In the genomic region with DNA sequence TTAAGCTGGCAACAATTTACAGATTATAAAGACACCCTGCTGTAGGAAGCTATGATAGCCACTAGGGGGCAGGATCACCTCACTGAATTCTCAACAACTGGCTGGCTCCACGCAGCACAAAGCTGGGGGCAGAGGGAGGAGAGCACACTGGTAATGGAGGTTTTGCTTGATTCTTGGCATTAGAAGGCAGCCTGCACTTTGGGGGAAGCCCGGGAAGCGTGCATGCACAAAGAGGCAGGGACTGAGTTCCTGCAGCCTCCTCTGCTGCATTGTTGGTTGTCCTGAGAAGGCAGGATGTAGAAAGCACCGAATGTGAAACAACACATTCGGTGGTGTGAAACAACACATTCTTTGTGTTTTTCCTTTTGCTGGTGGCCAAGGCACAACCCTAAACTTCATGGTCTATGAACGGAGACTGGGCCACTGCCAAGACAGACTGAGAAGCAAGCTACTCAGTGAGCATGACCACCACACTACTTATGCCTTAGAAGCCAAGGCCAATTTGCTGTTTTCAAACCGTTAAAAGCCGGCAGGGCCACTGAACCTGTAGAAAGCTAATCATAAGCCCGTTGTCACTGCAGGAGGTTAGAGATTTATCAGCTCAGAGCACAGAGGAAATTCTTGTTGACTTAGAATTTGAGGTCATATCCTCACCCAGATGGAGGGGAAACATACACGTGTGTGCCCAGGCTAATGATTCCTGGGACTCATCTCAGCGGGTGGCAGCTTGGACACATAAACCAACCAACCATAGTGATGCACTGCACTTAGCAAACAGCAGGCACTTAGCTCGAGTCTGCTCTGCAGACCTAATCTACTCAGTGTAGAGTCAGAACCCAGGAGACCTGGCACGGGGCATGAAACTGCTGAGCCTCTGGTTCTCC, we compare ENCODE assay signal across 8 mouse cellular contexts.
A peak's percentile ranks its signal among the peaks of the same experiment; 100 is the strongest.
DNase-seq lines count a peak whose midpoint lies in the region; ATAC-seq and TF ChIP-seq lines count a peak whose summit lies in the region.

No protein-coding gene starts in this region.

- TF ChIP-seq POLR2A in small intestine, adult 2 months (IDR thresholded peaks at IDR 0.05; ENCODE audit: low read depth, low read length): no peak

- peaks cover 5% of the 10 kb centered on the region for H3K36me3 ChIP-seq in embryonic facial prominence, embryonic 10.5 days (replicated peaks)
- peaks cover 6% of the 10 kb centered on the region; the same call in 1 of the 2 replicates for H3K36me3 ChIP-seq in intestine, postnatal 0 days (ENCODE audit: control insufficient read depth, insufficient read depth)
- no peaks in the 10 kb centered on the region for H3K36me3 ChIP-seq in midbrain, embryonic 13.5 days
- H3K36me3 ChIP-seq in small intestine, adult 2 months (ENCODE audit: control insufficient read depth, insufficient read depth, low read length): no peaks in the 10 kb centered on the region

- intact Hi-C loops in left cerebral cortex, postnatal 25 days (cut with DNase I): loop anchor here (1.0 to 5.0 kb wide), 4 partner anchors 100 to 712 kb away; no protein-coding TSS in a partner anchor

- 42% methylated on average over 13 of the region's 13 CpGs for WGBS in embryonic facial prominence, embryonic 10.5 days
- 30% methylated on average over 13 of the region's 13 CpGs for WGBS in intestine, postnatal 0 days
- 42% methylated on average over 13 of the region's 13 CpGs for WGBS in midbrain, embryonic 13.5 days
- 30% methylated on average over 13 of the region's 13 CpGs for WGBS in small intestine, adult 2 months

- peak; percentile 95 for TF ChIP-seq CTCF in intestine, postnatal 0 days (IDR thresholded peaks at IDR 0.05; ENCODE audit: low read depth)
- TF ChIP-seq CTCF in small intestine, adult 2 months (IDR thresholded peaks at IDR 0.05; ENCODE audit: extremely low read depth, insufficient read length, insufficient replicate concordance, low read depth, low read length): peak; percentile 85; the same call in 1 of the 2 replicates

- peak; percentile 53 to 57 for DNase-seq in urinary bladder, adult 18-20 months (ENCODE audit: low spot score in 2 of 2)
- DNase-seq in urinary bladder, adult 2 months (ENCODE audit: low spot score): no peak
- DNase-seq in embryonic facial prominence, embryonic 10.5 days (ENCODE audit: low spot score): peak; percentile 80
- DNase-seq in left cerebral cortex, postnatal 25 days (ENCODE audit: low spot score in 2 of 2): peak; percentile 77 to 80

- H3K9me3 ChIP-seq in embryonic facial prominence, embryonic 10.5 days: no peaks in the 10 kb centered on the region
- H3K9me3 ChIP-seq in intestine, postnatal 0 days (ENCODE audit: control insufficient read depth): no peaks in the 10 kb centered on the region
- no peaks in the 10 kb centered on the region for H3K9me3 ChIP-seq in midbrain, embryonic 13.5 days

- peak overlapping the region; percentile 35; the same call in 1 of the 2 replicates for H3K4me2 ChIP-seq in intestine, postnatal 0 days (replicated peaks; ENCODE audit: low read depth)
- 0 out of 2 replicates have a peak overlapping the region, but pooled peaks have one; percentile 13 for H3K4me2 ChIP-seq in midbrain, embryonic 13.5 days (replicated peaks)

- H3K4me3 ChIP-seq in embryonic facial prominence, embryonic 10.5 days: 0 out of 2 replicates have a peak overlapping the region, but pooled peaks have one; percentile 18
- H3K4me3 ChIP-seq in intestine, postnatal 0 days (ENCODE audit: low read depth, low read length): no peak overlapping the region
- H3K4me3 ChIP-seq in midbrain, embryonic 13.5 days (replicated peaks): no peak overlapping the region
- H3K4me3 ChIP-seq in small intestine, adult 2 months (ENCODE audit: low read depth, low read length): no peak overlapping the region

- no peaks in the 10 kb centered on the region for H3K27me3 ChIP-seq in embryonic facial prominence, embryonic 10.5 days (replicated peaks; ENCODE audit: low read depth, poor library complexity, severe bottlenecking)
- H3K27me3 ChIP-seq in intestine, postnatal 0 days (replicated peaks; ENCODE audit: control insufficient read depth, insufficient read depth, low read length): no peaks in the 10 kb centered on the region
- H3K27me3 ChIP-seq in midbrain, embryonic 13.5 days: 0 out of 2 replicates have a peak, but pooled peaks cover 2% of the 10 kb centered on the region
- H3K27me3 ChIP-seq in small intestine, adult 2 months (ENCODE audit: control insufficient read depth, insufficient read depth, low read length): no peaks in the 10 kb centered on the region

- no peak overlapping the region for H3K9ac ChIP-seq in intestine, postnatal 0 days (ENCODE audit: low read depth, low read length)
- no peak overlapping the region for H3K9ac ChIP-seq in midbrain, embryonic 13.5 days (replicated peaks)

- H3K4me1 ChIP-seq in embryonic facial prominence, embryonic 10.5 days: peaks cover 7% of the 10 kb centered on the region
- no peaks in the 10 kb centered on the region for H3K4me1 ChIP-seq in intestine, postnatal 0 days (replicated peaks; ENCODE audit: control insufficient read depth, insufficient read depth, low read length)
- peaks cover 8% of the 10 kb centered on the region for H3K4me1 ChIP-seq in midbrain, embryonic 13.5 days (replicated peaks)
- no peaks in the 10 kb centered on the region for H3K4me1 ChIP-seq in small intestine, adult 2 months (ENCODE audit: control insufficient read depth, insufficient read depth, insufficient read length, low read length)

- ATAC-seq in granulocyte monocyte progenitor cell, adult 5-6 weeks (replicated peaks; ENCODE audit: poor library complexity, severe bottlenecking): peak; percentile 97
- ATAC-seq in intestine, postnatal 0 days: peak; percentile 69
- ATAC-seq in midbrain, embryonic 13.5 days: peak; percentile 96

- H3K27ac ChIP-seq in embryonic facial prominence, embryonic 10.5 days (replicated peaks): peak overlapping the region; percentile 67
- H3K27ac ChIP-seq in intestine, postnatal 0 days (ENCODE audit: low read depth, low read length): no peak overlapping the region
- peak overlapping the region; percentile 0 for H3K27ac ChIP-seq in midbrain, embryonic 13.5 days
- no peak overlapping the region for H3K27ac ChIP-seq in small intestine, adult 2 months (ENCODE audit: insufficient read depth, low read depth, low read length)

Comparison
In these comparisons a context has a peak if more than half of its experiments do, and no peak if none do; other contexts are left out.
1. H3K27ac ChIP-seq: peak in embryonic facial prominence, embryonic 10.5 days (single experiment) and midbrain, embryonic 13.5 days (single experiment); none in intestine, postnatal 0 days (single experiment) and small intestine, adult 2 months (single experiment).
2. Peak in every context shown above with its lines, with median percentiles within 50 percentile points of each other: ATAC-seq.